Mouse (Mus musculus) lung, embryonic 16.5 days (tissue): Measurements from ENCODE around the gene Slc31a1. TPM values are rescaled to one million over a fixed set of nuclear protein-coding genes. Genes with fewer than 3 reads are reported as not detected.
A peak's percentile ranks its signal among the peaks of the same experiment; 100 is the strongest.

Experiments used
- ATAC-seq: fragments of 200-750 bp; cut with Nextera tagmentation; 2 replicates; pipeline ENCODE4 v1.8.0; 2017; ENCODE audit warnings: low read depth, mild to moderate bottlenecking, moderate library complexity
- H3K27ac ChIP-seq: fragments of 300-500 bp; sonication (generic); 2 replicates; pipeline ENCODE4 v1.5.1; 2014; ENCODE audit warnings: mild to moderate bottlenecking, control low read depth, low read length
- H3K27me3 ChIP-seq: fragments of 300-500 bp; sonication (generic); 2 replicates; pipeline ENCODE4 v1.6.1; 2014; ENCODE audit warnings: low read depth, low read length, mixed read lengths; ENCODE audit not compliant: control insufficient read depth, insufficient read depth
- H3K36me3 ChIP-seq: fragments of 300-500 bp; sonication (generic); 2 replicates; pipeline ENCODE4 v1.6.1; 2014; ENCODE audit warnings: low read length; ENCODE audit not compliant: control insufficient read depth, insufficient read depth
- H3K4me1 ChIP-seq: fragments of 300-500 bp; sonication (generic); replicated peaks from 2 replicates; pipeline ENCODE4 v1.6.1; 2014; ENCODE audit warnings: low read length, mixed read lengths; ENCODE audit not compliant: control insufficient read depth, insufficient read depth
- H3K4me2 ChIP-seq: fragments of 300-500 bp; sonication (generic); 2 replicates; pipeline ENCODE4 v1.6.1; 2014; ENCODE audit warnings: low read depth, low read length, control low read depth
- H3K4me3 ChIP-seq: fragments of 300-500 bp; sonication (generic); 2 replicates; pipeline ENCODE4 v1.5.1; 2014; ENCODE audit warnings: mild to moderate bottlenecking, low read length, control low read depth
- H3K9ac ChIP-seq: fragments of 300-500 bp; sonication (generic); 2 replicates; pipeline ENCODE4 v1.6.1; 2014; ENCODE audit warnings: low read length, control low read depth
- H3K9me3 ChIP-seq: fragments of 300-500 bp; sonication (generic); 2 replicates; pipeline ENCODE4 v1.6.1; 2016; ENCODE audit warnings: low read length; ENCODE audit not compliant: control insufficient read depth
- WGBS: fragments of 180-500 bp; shearing (Covaris S2); extraction: QIAGEN DNeasy Blood & Tissue Kit; methylation state at CpG from one replicate; pipeline ENCODE4 v1.1.7; 2014; 5-methylcytosine and 5-hydroxymethylcytosine counted together
- polyA plus RNA-seq: library from polyadenylated mRNA; unstranded; fragments of >200 nt; fragmentation: Nextera tagmentation; extraction: Ambion mirVana; gene quantifications from 2 replicates; pipeline ENCODE4 v1.2.1, GENCODE M21; 2015

Gene Slc31a1
- polyA plus RNA-seq, 1 experiment from 2014 or later: 51.9 TPM

GRCm38 (mm10) chr4:62331977-62332376 is 28.6 kb upstream of the Slc31a1 start:
- Histone ChIP-seq H3K4me3 (no peak overlapping the region), H3K27ac (no peak overlapping the region), H3K36me3 (peaks cover 15% of the 10 kb centered on the region), H3K27me3 (no peaks in the 10 kb centered on the region), H3K9ac (no peak overlapping the region), H3K4me1 (no peaks in the 10 kb centered on the region), H3K4me2 (no peak overlapping the region), H3K9me3 (no peaks in the 10 kb centered on the region)
- 73% methylated on average over 5 of the region's 5 CpGs for WGBS
- ATAC-seq: no peak

GRCm38 (mm10) chr4:62338536-62338935 is 22.0 kb upstream of the Slc31a1 start:
- WGBS: 84% methylated on average over 5 of the region's 5 CpGs
- Histone ChIP-seq H3K36me3 (peaks cover 8% of the 10 kb centered on the region; the same call in 1 of the 2 replicates), H3K27ac (no peak overlapping the region), H3K9me3 (no peaks in the 10 kb centered on the region), H3K27me3 (no peaks in the 10 kb centered on the region), H3K4me3 (no peak overlapping the region), H3K4me2 (no peak overlapping the region), H3K4me1 (no peaks in the 10 kb centered on the region), H3K9ac (no peak overlapping the region)
- no peak for ATAC-seq

DNA sequence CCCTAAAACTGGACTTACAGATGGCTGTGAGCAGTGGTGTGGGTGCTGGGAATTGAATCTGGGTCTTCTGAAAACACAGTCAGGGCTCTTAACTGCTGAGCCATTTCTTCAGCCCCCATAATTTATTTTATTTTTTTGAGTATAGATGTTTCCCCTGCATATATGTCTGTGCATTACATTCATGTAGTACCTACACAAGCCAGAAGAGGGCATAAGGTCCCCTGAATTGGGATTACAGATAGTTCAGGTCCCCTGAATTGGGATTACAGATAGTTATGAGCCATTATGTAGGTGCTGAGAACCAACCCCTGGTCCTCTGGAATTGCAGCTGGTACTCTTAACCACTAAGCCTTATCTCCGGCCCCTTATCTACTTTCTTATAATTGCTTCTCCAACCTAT is 16.5 kb upstream of the Slc31a1 start:
- no peaks in the 10 kb centered on the region for H3K9me3 ChIP-seq

DNA sequence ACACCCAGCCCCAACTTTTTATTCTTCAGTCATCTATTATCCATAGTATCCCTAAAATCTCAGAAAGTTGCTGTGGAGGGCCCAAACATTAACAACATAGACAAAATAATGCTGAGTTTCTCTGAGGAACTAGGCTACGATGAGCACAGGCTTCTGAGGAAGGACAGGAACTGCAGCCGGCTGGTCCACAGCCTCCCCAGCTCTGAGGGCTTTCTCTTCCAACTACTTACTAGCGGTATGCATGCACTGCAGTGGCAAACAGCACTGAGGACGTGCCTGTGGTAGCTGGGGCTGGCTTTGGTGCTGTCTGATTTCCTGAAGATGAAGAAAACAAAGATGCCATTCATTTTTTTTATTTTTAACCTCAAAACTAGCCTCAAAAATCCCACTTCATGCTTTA is 14.7 kb upstream of the Slc31a1 start:
- H3K27ac ChIP-seq: no peak overlapping the region
- no peak for ATAC-seq
- H3K4me3 ChIP-seq: no peak overlapping the region
- H3K9me3 ChIP-seq: no peaks in the 10 kb centered on the region
- peaks cover 14% of the 10 kb centered on the region for H3K4me1 ChIP-seq
- H3K27me3 ChIP-seq: no peaks in the 10 kb centered on the region
- WGBS: 73% methylated on average over 4 of the region's 4 CpGs
- H3K9ac ChIP-seq: no peak overlapping the region
- peaks cover 19% of the 10 kb centered on the region for H3K36me3 ChIP-seq
- H3K4me2 ChIP-seq: no peak overlapping the region

More for the DNA sequence above, 16.5 kb upstream of the Slc31a1 start:
- no peak overlapping the region for H3K4me2 ChIP-seq
- H3K27ac ChIP-seq: no peak overlapping the region
- no peaks in the 10 kb centered on the region for H3K27me3 ChIP-seq
- ATAC-seq: no peak
- WGBS: 87% methylated on average over 1 of the region's 1 CpGs
- no peak overlapping the region for H3K4me3 ChIP-seq
- H3K9ac ChIP-seq: no peak overlapping the region
- peaks cover 18% of the 10 kb centered on the region for H3K36me3 ChIP-seq
- H3K4me1 ChIP-seq: peaks cover 13% of the 10 kb centered on the region

GRCm38 (mm10) chr4:62347605-62348328 is 12.8 kb upstream of the Slc31a1 start:
- no peaks in the 10 kb centered on the region for H3K9me3 ChIP-seq
- 17% methylated on average over 9 of the region's 9 CpGs for WGBS
- peak overlapping the region; percentile 28; the same call in 1 of the 2 replicates for H3K4me2 ChIP-seq
- peaks cover 14% of the 10 kb centered on the region for H3K4me1 ChIP-seq
- peak overlapping the region; percentile 92 for H3K27ac ChIP-seq
- H3K27me3 ChIP-seq: no peaks in the 10 kb centered on the region
- peaks cover 19% of the 10 kb centered on the region for H3K36me3 ChIP-seq
- H3K9ac ChIP-seq: 0 out of 2 replicates have a peak overlapping the region, but pooled peaks have one; percentile 31
- ATAC-seq: peak; percentile 86
- no peak overlapping the region for H3K4me3 ChIP-seq

DNA sequence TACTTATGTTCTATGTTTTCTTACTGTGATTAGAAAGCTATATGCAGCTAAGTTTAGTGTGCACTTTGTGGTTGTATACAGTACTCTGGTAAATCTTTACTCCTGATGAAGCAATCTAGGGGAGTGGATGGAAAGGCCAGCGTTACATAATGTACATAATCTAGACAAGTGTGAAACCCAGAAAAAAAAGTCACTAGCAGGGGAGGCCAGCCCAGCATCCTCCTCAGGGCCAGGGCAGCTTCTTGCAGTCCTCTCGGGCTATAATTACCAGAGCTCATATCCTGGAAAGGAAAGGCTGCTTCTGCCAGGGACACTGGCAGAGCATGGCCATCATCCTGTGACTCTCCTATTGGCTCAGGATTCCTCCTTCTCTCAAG is 12.2 kb upstream of the Slc31a1 start:
- peak; percentile 79 for ATAC-seq
- WGBS: 16% methylated on average over 2 of the region's 2 CpGs
- H3K9ac ChIP-seq: 0 out of 2 replicates have a peak overlapping the region, but pooled peaks have one; percentile 31

DNA sequence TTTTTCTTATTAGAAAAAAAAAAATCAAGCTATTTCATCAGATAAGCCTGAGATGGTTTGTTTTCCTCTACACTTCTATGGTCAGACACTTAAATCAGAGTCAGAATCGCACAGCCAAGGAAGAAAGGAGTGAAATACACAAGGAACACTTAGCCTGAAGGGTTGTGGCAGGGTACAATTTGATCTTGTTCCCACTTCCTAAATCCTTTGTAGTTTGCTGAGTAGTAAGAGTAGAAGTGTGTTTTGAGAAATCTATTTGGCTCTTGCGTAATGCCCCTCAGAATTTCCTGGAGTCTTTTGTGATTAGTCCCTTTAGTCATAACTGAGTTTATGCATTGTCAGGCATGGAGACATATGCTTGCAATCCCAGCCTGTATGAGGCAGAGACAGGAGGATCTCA is 11.2 kb upstream of the Slc31a1 start:
- WGBS: 71% methylated on average over 2 of the region's 2 CpGs
- H3K27me3 ChIP-seq: no peaks in the 10 kb centered on the region
- peak overlapping the region; percentile 1 for H3K27ac ChIP-seq

More for the DNA sequence above, 12.2 kb upstream of the Slc31a1 start:
- no peak overlapping the region for H3K4me3 ChIP-seq
- no peaks in the 10 kb centered on the region for H3K27me3 ChIP-seq
- H3K27ac ChIP-seq: peak overlapping the region; percentile 92
- H3K4me1 ChIP-seq: peaks cover 14% of the 10 kb centered on the region
- H3K9me3 ChIP-seq: no peaks in the 10 kb centered on the region
- H3K4me2 ChIP-seq: peak overlapping the region; percentile 28; the same call in 1 of the 2 replicates
- H3K36me3 ChIP-seq: peaks cover 19% of the 10 kb centered on the region

DNA sequence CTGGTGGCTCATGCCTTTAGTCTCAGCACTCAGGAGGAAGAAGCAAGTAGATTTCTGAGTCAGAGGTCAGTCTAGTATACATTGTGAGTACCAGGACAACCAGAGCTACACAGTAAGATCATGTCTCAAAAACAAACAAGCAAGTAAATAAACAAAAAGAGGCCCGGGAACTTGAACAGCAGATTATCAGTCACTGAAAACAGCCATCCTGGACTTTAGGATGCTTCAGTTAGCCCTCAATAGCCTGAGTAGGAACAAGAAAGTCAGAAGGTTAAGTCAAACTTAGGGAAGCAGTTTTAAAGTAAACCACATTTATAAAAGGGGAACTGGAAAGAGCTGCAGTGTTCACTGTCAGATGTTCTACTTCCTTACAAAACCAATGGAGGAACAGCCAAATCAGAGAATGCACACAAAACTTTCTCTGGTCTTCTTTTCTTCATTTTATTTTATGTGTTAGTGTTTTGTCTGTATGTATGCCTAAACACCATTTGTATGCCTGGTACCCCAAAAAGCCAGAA is 2.8 kb upstream of the Slc31a1 start:
- 45% methylated on average over 1 of the region's 1 CpGs for WGBS

More for the DNA sequence above, 11.2 kb upstream of the Slc31a1 start:
- no peak for ATAC-seq
- peaks cover 16% of the 10 kb centered on the region for H3K36me3 ChIP-seq
- H3K9me3 ChIP-seq: no peaks in the 10 kb centered on the region
- no peak overlapping the region for H3K4me2 ChIP-seq
- H3K4me1 ChIP-seq: peaks cover 14% of the 10 kb centered on the region
- no peak overlapping the region for H3K4me3 ChIP-seq
- no peak overlapping the region for H3K9ac ChIP-seq

DNA sequence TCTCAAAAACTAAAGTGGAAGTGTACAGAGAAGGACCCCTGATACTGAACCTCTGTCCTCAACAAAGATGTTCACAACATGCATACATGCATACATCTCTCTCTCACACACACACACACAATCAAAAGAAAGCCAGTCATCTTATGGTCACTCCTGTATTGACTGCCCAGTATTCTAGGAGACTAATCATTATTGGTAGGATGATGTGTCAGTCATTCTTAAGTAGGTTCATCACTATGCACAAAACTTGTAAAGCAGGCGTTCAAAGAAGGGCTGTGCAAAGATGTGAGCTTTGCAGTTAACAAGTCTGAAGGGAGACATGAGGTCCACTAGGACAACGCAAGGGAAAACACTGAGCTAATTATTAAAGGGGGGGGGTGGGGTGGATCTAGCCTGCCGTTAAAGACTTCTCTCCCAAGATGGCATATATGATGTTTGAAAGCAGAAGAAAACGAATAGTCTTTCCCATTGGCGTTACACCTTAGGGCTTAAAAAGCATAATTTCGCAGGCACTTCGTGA is 1.2 kb upstream of the Slc31a1 start:
- H3K4me3 ChIP-seq: peak overlapping the region; percentile 78
- H3K4me1 ChIP-seq: peaks cover 19% of the 10 kb centered on the region
- H3K36me3 ChIP-seq: peaks cover 2% of the 10 kb centered on the region; the same call in 1 of the 2 replicates
- no peaks in the 10 kb centered on the region for H3K27me3 ChIP-seq
- no peaks in the 10 kb centered on the region for H3K9me3 ChIP-seq
- 37% methylated on average over 7 of the region's 7 CpGs for WGBS
- ATAC-seq: no peak
- H3K27ac ChIP-seq: no peak overlapping the region; the same call in 1 of the 2 replicates
- H3K4me2 ChIP-seq: peak overlapping the region; percentile 84
- peak overlapping the region; percentile 86 for H3K9ac ChIP-seq

More for the DNA sequence above, 2.8 kb upstream of the Slc31a1 start:
- no peak overlapping the region; the same call in 1 of the 2 replicates for H3K27ac ChIP-seq
- H3K4me1 ChIP-seq: peaks cover 19% of the 10 kb centered on the region
- no peaks in the 10 kb centered on the region for H3K27me3 ChIP-seq
- H3K4me3 ChIP-seq: no peak overlapping the region
- no peak overlapping the region for H3K4me2 ChIP-seq
- no peak for ATAC-seq
- H3K9ac ChIP-seq: no peak overlapping the region
- no peaks in the 10 kb centered on the region for H3K36me3 ChIP-seq
- no peaks in the 10 kb centered on the region for H3K9me3 ChIP-seq
